Mouse (Mus musculus) limb, embryonic 15.5 days (tissue): Measurements from ENCODE around the gene Klf6. TPM values are rescaled to one million over a fixed set of nuclear protein-coding genes. Genes with fewer than 3 reads are reported as not detected.

Experiments
- ATAC-seq: fragments of 200-750 bp; cut with Nextera tagmentation; 2 replicates; pipeline ENCODE4 v1.8.0; 2017; ENCODE audit warnings: low read depth, moderate TSS enrichment; ENCODE audit not compliant: insufficient number of reproducible peaks, low FRiP score, low TSS enrichment
- H3K27ac ChIP-seq: fragments of 300-500 bp; sonication (generic); 2 replicates; pipeline ENCODE4 v1.5.1; 2015; ENCODE audit warnings: moderate library complexity, mild to moderate bottlenecking, inconsistent platforms
- H3K27me3 ChIP-seq: fragments of 300-500 bp; sonication (generic); 2 replicates; pipeline ENCODE4 v1.6.1; 2015; ENCODE audit warnings: inconsistent platforms
- H3K36me3 ChIP-seq: fragments of 300-500 bp; sonication (generic); 2 replicates; pipeline ENCODE4 v1.6.1; 2015; ENCODE audit warnings: inconsistent platforms
- H3K4me1 ChIP-seq: fragments of 300-500 bp; sonication (generic); 2 replicates; pipeline ENCODE4 v1.6.1; 2015; ENCODE audit warnings: inconsistent platforms
- H3K4me2 ChIP-seq: fragments of 300-500 bp; sonication (generic); 2 replicates; pipeline ENCODE4 v1.6.1; 2015; ENCODE audit warnings: mild to moderate bottlenecking, inconsistent platforms
- H3K4me3 ChIP-seq: fragments of 300-500 bp; sonication (generic); 2 replicates; pipeline ENCODE4 v1.5.1; 2015; ENCODE audit warnings: mild to moderate bottlenecking, inconsistent platforms
- H3K9ac ChIP-seq: fragments of 300-500 bp; sonication (generic); 2 replicates; pipeline ENCODE4 v1.6.1; 2015; ENCODE audit warnings: inconsistent platforms
- H3K9me3 ChIP-seq: fragments of 300-500 bp; sonication (generic); 2 replicates; pipeline ENCODE4 v1.6.1; 2016; ENCODE audit warnings: inconsistent platforms
- WGBS: fragments of 180-500 bp; shearing (Covaris S2); methylation state at CpG from one replicate; pipeline ENCODE4 v1.1.7; 2015; 5-methylcytosine and 5-hydroxymethylcytosine counted together
- polyA plus RNA-seq: library from polyadenylated mRNA; unstranded; fragments of >200 nt; fragmentation: Nextera tagmentation; extraction: Ambion mirVana; gene quantifications from 2 replicates; pipeline ENCODE4 v1.2.1, GENCODE M21; 2015

Gene Klf6
- 116 and 136 TPM in 2 replicates for polyA plus RNA-seq

DNA sequence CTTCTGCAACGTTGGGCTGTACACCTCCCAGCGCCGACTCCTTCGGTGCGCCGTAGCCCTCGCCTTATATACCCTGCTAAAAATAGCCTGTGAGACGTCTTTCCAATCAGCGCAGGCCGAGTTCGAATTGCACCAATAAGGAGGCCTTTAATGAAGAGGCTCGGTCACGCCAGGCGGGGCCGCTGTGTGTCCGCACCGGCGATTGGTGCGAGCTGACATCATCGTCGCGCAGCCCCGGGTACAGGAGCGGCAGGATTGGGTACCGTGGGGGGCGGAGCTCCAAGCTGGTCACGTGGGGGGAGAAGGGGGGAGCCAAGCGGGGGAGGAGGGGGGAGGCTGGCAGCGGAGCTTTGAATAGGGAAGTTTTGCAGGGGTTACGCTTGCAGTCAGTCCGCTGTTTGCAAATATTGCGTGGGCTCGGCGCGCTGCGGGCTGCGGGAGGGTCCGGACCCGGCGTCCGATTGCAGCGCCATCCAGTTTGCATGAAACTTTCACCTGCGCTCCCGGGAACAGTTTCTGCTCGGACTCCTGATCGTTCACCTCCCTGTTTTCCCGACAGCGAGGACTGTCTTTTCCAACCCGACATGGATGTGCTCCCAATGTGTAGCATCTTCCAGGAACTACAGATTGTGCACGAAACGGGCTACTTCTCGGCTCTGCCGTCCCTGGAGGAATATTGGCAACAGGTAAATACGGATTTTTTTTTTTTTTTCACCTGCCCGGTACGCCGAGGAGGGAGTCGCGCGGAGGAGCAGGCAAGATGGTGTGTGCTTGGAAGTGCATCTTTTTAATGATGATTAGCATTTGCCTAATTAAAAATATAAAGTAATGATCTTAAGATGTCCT, at the start of gene Klf6:
Klf6 (plus strand) TSS at position 326 of the 846 bp plus-strand sequence.
- H3K4me3 ChIP-seq, result peak within 1 kb of the TSS; percentile 71
- under 1% methylated on average over 60 of the region's 60 CpGs for WGBS
- peak within 1 kb of the TSS; percentile 99 for H3K27ac ChIP-seq
- peak within 1 kb of the TSS; percentile 59 for H3K4me2 ChIP-seq
- ATAC-seq, result peak; percentile 99
- H3K9ac ChIP-seq, result peak within 1 kb of the TSS; percentile 76
- H3K27me3 ChIP-seq, result no peaks in the 10 kb centered on the region
- no peaks in the 10 kb centered on the region for H3K9me3 ChIP-seq
- H3K36me3 ChIP-seq, result peaks cover 18% of the 10 kb centered on the region
- peaks cover 26% of the 10 kb centered on the region for H3K4me1 ChIP-seq

DNA sequence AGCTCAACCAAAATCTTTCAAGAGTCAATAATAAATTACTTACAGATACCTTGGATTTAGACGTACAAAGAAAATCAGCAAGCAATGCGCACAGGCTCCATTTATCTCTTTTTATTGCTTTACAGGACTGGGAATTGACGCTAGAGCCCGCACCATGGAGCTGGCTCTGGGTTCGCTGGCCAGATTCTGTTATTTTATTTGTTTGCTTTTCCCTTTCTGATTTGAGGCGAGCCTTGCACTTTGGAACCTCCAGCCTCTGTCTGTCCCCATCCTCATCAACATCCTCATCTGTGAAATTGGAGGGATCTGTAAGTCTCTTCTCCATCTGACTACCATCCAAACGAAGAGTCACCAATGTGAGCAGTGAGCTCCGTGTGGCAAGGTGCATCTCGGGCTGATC, 47.8 kb upstream of the Klf6 start:
- no peak for ATAC-seq
- Histone ChIP-seq H3K27ac (no peak overlapping the region), H3K9ac (no peak overlapping the region), H3K36me3 (no peaks in the 10 kb centered on the region), H3K4me3 (no peak overlapping the region), H3K27me3 (no peaks in the 10 kb centered on the region), H3K4me1 (no peaks in the 10 kb centered on the region), H3K9me3 (no peaks in the 10 kb centered on the region), H3K4me2 (no peak overlapping the region)
- WGBS, result 84% methylated on average over 9 of the region's 9 CpGs

DNA sequence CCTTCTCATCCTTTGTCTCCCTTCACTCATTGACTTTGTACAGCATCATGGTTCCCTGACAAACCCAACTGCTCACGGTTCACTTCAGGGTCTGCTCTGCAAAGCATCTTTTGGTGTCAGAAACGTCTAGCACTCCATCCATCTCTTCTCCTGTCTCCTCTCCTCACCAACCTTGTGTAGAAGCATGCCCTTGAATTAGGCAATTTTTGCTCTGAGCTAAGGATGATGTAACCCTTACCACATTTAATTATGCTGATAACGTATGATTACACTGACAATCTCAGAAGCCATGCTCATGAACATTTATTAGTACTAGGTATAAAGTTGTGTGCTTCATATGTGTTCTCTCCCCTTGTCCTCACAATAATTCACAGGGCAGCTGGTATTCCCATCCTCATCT, 44.0 kb upstream of the Klf6 start:
- H3K27ac ChIP-seq, result no peak overlapping the region
- 78% methylated on average over 3 of the region's 3 CpGs for WGBS
- no peaks in the 10 kb centered on the region for H3K36me3 ChIP-seq
- no peak overlapping the region for H3K4me3 ChIP-seq
- H3K27me3 ChIP-seq, result no peaks in the 10 kb centered on the region
- H3K4me1 ChIP-seq, result no peaks in the 10 kb centered on the region
- H3K4me2 ChIP-seq, result no peak overlapping the region
- no peaks in the 10 kb centered on the region for H3K9me3 ChIP-seq
- no peak for ATAC-seq
- H3K9ac ChIP-seq, result no peak overlapping the region

DNA sequence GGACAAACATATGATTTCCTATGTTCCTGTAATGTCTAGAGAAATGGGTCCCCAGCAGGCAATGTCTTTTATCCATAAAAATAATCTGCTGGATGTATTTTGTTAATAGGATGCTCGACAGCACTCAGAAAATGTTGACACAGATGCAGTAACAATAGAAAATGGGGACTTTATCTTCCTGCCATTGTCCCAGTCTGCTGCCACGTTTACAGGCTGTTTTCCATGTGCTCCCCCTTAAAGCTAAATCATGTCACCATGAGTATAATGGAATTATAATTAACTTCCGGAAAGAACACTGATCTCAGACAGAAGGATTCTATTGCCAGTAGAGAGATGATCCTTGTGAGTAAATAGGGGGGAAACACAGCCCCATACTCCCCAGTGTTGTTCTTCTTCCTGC, 42.1 kb upstream of the Klf6 start:
- no peak for ATAC-seq
- no peak overlapping the region for H3K4me3 ChIP-seq
- H3K4me2 ChIP-seq, result no peak overlapping the region
- no peak overlapping the region for H3K9ac ChIP-seq
- no peak overlapping the region for H3K27ac ChIP-seq
- WGBS, result 58% methylated on average over 3 of the region's 3 CpGs
- no peaks in the 10 kb centered on the region for H3K36me3 ChIP-seq
- H3K4me1 ChIP-seq, result no peaks in the 10 kb centered on the region
- H3K9me3 ChIP-seq, result no peaks in the 10 kb centered on the region
- no peaks in the 10 kb centered on the region for H3K27me3 ChIP-seq

DNA sequence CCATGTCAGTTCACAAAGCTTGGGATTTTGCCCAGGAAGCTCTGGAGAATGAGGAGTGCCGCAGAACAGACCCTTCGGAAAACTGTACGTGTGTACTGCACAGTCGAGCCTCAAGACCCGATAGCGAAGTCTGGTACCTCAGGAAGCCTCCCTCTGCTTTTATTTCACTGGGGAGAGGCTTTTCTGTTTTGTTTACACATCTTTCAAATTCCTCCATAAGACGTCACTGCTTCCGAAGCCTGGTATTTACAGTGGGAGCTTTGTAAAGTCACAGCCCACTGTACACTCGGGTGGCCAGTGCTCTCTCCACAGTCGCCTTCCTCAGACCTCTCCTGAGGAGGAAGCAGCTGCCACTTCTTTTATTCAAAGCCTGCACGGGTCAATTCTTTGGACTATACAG, 38.7 kb upstream of the Klf6 start:
- Histone ChIP-seq H3K27ac (no peak overlapping the region), H3K4me2 (no peak overlapping the region), H3K9me3 (no peaks in the 10 kb centered on the region), H3K9ac (no peak overlapping the region), H3K4me1 (peaks cover 2% of the 10 kb centered on the region; the same call in 1 of the 2 replicates), H3K36me3 (no peaks in the 10 kb centered on the region), H3K27me3 (no peaks in the 10 kb centered on the region), H3K4me3 (no peak overlapping the region)
- WGBS, result 58% methylated on average over 11 of the region's 11 CpGs
- no peak for ATAC-seq

DNA sequence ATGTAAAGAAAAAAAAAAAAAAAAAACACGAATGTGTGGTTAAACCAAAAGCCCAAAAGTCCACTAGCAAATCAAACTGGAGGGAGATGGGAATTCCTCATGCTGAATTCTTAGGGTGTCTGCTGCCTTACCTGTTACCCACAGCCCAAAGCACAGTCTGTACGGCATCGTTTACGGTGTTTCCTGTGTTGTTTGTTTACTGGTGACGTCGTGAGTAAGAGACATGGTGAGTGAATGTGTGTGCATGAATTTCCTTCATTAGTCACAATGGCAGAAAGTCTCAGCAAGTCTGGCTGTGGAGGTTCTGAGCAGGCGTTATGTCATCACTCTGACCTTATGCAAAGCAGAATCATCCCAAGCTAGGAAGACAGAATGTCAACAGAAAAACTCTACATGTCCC, 38.1 kb upstream of the Klf6 start:
- Histone ChIP-seq H3K27me3 (no peaks in the 10 kb centered on the region), H3K9me3 (no peaks in the 10 kb centered on the region), H3K4me2 (no peak overlapping the region), H3K27ac (no peak overlapping the region), H3K4me3 (no peak overlapping the region), H3K9ac (no peak overlapping the region), H3K36me3 (no peaks in the 10 kb centered on the region), H3K4me1 (peaks cover 2% of the 10 kb centered on the region; the same call in 1 of the 2 replicates)
- ATAC-seq, result no peak
- WGBS, result 71% methylated on average over 7 of the region's 7 CpGs

DNA sequence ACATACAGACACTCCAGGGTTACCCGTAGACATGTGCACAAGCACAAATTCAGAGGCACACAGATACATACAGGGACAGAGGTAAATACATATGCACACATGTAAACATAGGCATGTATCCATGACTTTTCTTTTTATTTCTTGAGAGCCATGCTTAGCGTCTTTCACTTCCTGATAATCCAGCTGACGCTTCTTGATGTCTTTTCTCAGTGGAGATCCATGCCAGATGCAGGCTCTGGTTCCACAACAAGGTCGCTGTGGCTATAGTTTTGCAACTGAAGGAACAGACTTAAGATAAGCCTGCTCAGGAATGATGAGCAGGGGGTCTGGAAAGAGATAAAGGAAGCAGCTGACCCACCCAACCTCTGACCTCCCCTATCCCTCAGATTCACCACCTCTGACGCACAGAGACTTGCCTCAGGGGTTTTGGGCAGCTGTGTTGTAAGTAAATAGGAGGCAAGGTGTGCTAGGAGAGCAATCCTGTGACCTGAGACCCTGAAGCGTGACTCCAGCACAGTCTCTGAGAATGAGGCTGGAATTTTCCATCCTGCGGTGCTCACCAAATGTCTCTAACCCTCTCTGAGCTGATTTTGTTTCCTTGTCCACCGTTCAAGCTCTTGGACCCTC, 37.0 kb upstream of the Klf6 start:
- no peak for ATAC-seq
- Histone ChIP-seq H3K27me3 (no peaks in the 10 kb centered on the region), H3K36me3 (no peaks in the 10 kb centered on the region), H3K9ac (no peak overlapping the region), H3K4me1 (peaks cover 2% of the 10 kb centered on the region; the same call in 1 of the 2 replicates), H3K9me3 (no peaks in the 10 kb centered on the region), H3K4me3 (no peak overlapping the region), H3K27ac (no peak overlapping the region), H3K4me2 (no peak overlapping the region)
- 68% methylated on average over 8 of the region's 8 CpGs for WGBS

DNA sequence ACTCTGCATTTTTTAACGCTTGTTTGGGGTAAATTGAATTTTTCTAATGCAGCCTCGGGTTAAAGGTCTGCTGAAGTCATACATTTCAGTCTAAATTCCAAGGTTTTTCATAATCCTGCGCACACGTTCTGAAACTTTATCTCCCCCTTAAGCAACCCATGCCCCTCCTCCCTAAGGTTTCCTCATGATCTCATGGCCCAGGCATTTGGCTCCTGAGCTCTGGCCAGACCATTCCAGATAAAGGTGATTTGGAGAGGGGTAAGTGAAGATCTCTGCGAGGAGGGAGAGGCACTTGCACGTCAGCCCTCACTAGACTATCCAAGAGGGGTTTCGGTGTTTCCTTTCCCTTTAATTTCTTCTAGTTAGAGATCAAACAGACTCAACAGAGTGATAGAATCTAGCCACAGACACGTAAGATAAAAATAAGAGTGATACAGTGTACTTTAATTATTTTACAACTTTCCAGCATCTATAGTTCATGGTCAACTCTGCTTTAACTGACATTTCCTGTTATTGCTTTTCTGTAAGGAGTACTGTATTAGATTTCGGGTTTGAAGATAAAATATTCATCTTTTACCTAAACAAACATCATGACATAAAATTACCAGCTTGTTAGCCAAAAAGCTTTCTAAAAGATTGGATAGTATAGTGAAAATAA, 35.0 kb upstream of the Klf6 start:
- ATAC-seq, result no peak

DNA sequence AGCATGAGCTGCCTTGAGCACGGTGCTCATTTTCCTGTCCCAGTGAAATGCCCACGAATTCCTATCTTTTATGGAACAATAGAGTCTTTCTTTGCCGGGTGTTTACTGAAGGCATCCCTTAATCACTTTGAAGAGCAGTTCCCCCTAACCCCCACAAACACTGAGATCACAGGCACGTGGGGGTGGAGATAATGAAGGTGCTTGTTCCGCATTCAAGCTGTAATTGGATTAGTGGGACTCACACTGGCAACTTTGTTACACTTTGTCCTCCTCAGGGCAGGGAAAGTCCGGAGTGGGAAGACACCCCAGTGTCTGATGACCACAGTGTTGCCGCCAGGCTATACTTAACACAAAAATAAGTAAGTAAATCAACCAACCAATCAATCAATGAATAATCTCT, 29.3 kb upstream of the Klf6 start:
- no peaks in the 10 kb centered on the region for H3K9me3 ChIP-seq
- no peak for ATAC-seq
- 21% methylated on average over 7 of the region's 7 CpGs for WGBS
- no peak overlapping the region for H3K27ac ChIP-seq
- no peaks in the 10 kb centered on the region for H3K4me1 ChIP-seq
- no peak overlapping the region for H3K4me3 ChIP-seq
- H3K9ac ChIP-seq, result no peak overlapping the region
- no peaks in the 10 kb centered on the region for H3K27me3 ChIP-seq
- H3K36me3 ChIP-seq, result no peaks in the 10 kb centered on the region
- H3K4me2 ChIP-seq, result no peak overlapping the region

More for the DNA sequence above, 35.0 kb upstream of the Klf6 start:
- no peaks in the 10 kb centered on the region for H3K36me3 ChIP-seq
- 34% methylated on average over 9 of the region's 9 CpGs for WGBS
- H3K4me3 ChIP-seq, result no peak overlapping the region
- H3K9me3 ChIP-seq, result no peaks in the 10 kb centered on the region
- H3K4me2 ChIP-seq, result no peak overlapping the region
- peaks cover 2% of the 10 kb centered on the region; the same call in 1 of the 2 replicates for H3K4me1 ChIP-seq
- no peak overlapping the region for H3K9ac ChIP-seq
- H3K27me3 ChIP-seq, result no peaks in the 10 kb centered on the region
- no peak overlapping the region for H3K27ac ChIP-seq

DNA sequence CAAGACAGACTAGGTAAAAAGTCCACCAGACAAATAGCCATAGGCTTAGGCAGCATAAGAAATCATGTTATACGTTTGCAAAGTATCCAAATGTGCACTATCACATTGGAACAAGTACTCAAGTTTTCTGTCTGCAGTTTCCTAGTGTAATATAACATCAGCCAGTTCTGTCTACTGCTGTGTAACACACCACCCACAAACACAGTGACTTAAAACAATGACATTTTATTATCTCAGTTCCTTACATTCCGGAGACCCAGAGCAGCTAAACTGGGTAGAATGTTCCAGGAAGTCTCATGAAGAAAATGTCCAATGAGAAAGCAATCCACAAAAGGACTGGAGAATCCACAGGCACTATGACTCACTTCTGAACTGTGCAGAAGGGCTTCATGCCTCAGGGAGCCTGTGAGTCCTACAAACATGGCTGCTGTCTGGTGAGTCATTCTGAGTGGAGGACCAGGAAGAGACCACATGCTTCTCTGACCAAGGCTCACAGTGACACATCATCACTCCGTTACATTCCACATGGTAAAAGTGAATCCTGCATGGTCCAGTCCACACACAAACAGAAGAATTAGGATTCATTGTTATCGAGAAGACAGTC, 24.0 kb upstream of the Klf6 start:
- Histone ChIP-seq H3K9me3 (no peaks in the 10 kb centered on the region), H3K4me1 (no peaks in the 10 kb centered on the region), H3K27me3 (no peaks in the 10 kb centered on the region), H3K9ac (no peak overlapping the region), H3K27ac (no peak overlapping the region), H3K36me3 (no peaks in the 10 kb centered on the region), H3K4me3 (no peak overlapping the region), H3K4me2 (no peak overlapping the region)
- ATAC-seq, result no peak
- 76% methylated on average over 4 of the region's 4 CpGs for WGBS

DNA sequence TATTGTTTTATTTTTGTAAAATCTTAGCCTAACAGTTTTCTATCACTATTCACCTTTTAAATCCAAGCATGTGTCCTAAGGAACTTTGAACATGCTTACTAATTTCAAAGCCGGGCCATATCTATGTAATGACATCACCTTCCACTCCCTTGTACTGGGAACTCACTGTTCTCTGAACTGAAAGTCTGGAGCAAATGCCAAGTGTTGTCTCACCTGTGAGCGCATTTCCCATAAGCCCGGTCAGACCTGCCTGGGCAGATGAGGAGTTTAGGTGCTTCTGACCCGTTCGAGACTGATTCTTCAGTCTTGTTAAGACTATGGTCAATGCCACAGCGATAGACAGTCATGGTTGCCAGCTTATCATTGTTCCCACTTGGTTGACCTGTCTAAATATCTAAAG, 19.9 kb upstream of the Klf6 start:
- Histone ChIP-seq H3K4me3 (no peak overlapping the region), H3K9me3 (no peaks in the 10 kb centered on the region), H3K27ac (no peak overlapping the region), H3K4me2 (no peak overlapping the region), H3K9ac (no peak overlapping the region), H3K4me1 (no peaks in the 10 kb centered on the region), H3K36me3 (no peaks in the 10 kb centered on the region), H3K27me3 (no peaks in the 10 kb centered on the region)
- ATAC-seq, result no peak
- 77% methylated on average over 6 of the region's 6 CpGs for WGBS

DNA sequence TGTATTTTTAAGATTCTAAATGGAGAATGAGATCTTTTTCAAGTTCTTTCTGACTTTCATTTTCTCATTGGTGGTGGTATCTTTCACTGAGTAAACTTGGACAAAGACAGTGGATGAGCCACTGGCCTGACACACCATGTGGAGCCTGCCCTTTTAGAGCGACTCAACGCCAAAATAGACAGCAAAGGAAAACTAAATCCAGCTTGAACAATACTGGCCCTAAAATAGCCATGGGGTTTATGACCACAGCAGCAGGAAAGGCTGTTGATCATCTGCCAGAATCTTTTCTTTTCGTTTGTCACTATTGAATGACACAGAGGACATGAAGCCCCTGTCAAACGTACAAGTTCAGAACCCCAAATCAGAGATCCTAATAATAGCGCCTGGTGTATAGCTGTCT, 18.4 kb upstream of the Klf6 start:
- H3K27ac ChIP-seq, result no peak overlapping the region
- H3K9me3 ChIP-seq, result no peaks in the 10 kb centered on the region
- no peak overlapping the region for H3K4me2 ChIP-seq
- H3K36me3 ChIP-seq, result no peaks in the 10 kb centered on the region
- H3K27me3 ChIP-seq, result no peaks in the 10 kb centered on the region
- 76% methylated on average over 5 of the region's 5 CpGs for WGBS
- H3K4me1 ChIP-seq, result no peaks in the 10 kb centered on the region
- no peak overlapping the region for H3K4me3 ChIP-seq
- no peak overlapping the region for H3K9ac ChIP-seq
- ATAC-seq, result no peak
